Mouse (Mus musculus) embryonic facial prominence, embryonic 13.5 days (tissue): Measurements from ENCODE around the gene Eya2. TPM values are rescaled to one million over a fixed set of nuclear protein-coding genes. Genes with fewer than 3 reads are reported as not detected.

Source experiments
- ATAC-seq: fragments of 200-750 bp; cut with Nextera tagmentation; 2 replicates; pipeline ENCODE4 v1.8.0; 2017; ENCODE audit warnings: low read depth; ENCODE audit not compliant: insufficient number of reproducible peaks, insufficient read depth, low FRiP score, low TSS enrichment
- H3K27ac ChIP-seq: fragments of 300-500 bp; sonication (generic); 2 replicates; pipeline ENCODE4 v1.5.1; 2015; ENCODE audit warnings: moderate library complexity, mild to moderate bottlenecking, inconsistent platforms
- H3K27me3 ChIP-seq: fragments of 300-500 bp; sonication (generic); 2 replicates; pipeline ENCODE4 v1.6.1; 2015; ENCODE audit warnings: mild to moderate bottlenecking, inconsistent platforms
- H3K36me3 ChIP-seq: fragments of 300-500 bp; sonication (generic); 2 replicates; pipeline ENCODE4 v1.6.1; 2015; ENCODE audit warnings: mild to moderate bottlenecking, inconsistent platforms
- H3K4me1 ChIP-seq: fragments of 300-500 bp; sonication (generic); 2 replicates; pipeline ENCODE4 v1.6.1; 2015; ENCODE audit warnings: inconsistent platforms
- H3K4me2 ChIP-seq: fragments of 300-500 bp; sonication (generic); 2 replicates; pipeline ENCODE4 v1.6.1; 2015; ENCODE audit warnings: moderate library complexity, mild to moderate bottlenecking, inconsistent platforms
- H3K4me3 ChIP-seq: fragments of 300-500 bp; sonication (generic); 2 replicates; pipeline ENCODE4 v1.5.1; 2015; ENCODE audit warnings: mild to moderate bottlenecking, inconsistent platforms
- H3K9ac ChIP-seq: fragments of 300-500 bp; sonication (generic); 2 replicates; pipeline ENCODE4 v1.6.1; 2015; ENCODE audit warnings: mild to moderate bottlenecking, inconsistent platforms
- H3K9me3 ChIP-seq: fragments of 300-500 bp; sonication (generic); 2 replicates; pipeline ENCODE4 v1.6.1; 2016; ENCODE audit warnings: inconsistent platforms
- WGBS: fragments of 180-500 bp; shearing (Covaris S2); methylation state at CpG from one replicate; pipeline ENCODE4 v1.1.7; 2015; ENCODE audit warnings: mixed read lengths; 5-methylcytosine and 5-hydroxymethylcytosine counted together
- polyA plus RNA-seq: library from polyadenylated mRNA; unstranded; fragments of >200 nt; fragmentation: Nextera tagmentation; extraction: Ambion mirVana; gene quantifications from 2 replicates; pipeline ENCODE4 v1.2.1, GENCODE M21; 2015

The Eya2 gene
- polyA plus RNA-seq, 1 experiment from 2014 or later = 22.1 TPM

DNA sequence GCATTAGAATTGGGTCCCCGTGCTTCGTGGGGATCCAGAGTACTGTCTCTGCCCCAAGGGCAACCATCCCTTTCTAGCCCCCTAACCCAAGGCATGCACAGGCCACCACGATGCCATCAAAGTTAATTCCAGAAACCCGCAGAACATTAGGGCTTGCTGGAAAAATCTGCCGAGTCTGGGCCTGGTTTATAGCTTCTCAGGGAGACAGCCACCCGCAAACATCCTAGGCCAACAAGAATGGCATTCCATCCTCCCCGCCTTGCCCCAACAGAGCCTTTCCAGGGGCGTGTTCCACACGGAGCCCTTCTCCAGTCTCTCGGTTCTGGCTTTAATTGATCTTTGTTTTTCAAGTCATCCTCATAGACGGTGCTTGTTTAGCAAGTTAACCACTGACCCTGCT lies 153.6 kb downstream of the Eya2 start:
- Histone ChIP-seq H3K27me3 (no peaks in the 10 kb centered on the region), H3K36me3 (no peaks in the 10 kb centered on the region), H3K4me1 (peaks cover 41% of the 10 kb centered on the region), H3K9ac (peak overlapping the region; percentile 51; the same call in 1 of the 2 replicates), H3K4me2 (peak overlapping the region; percentile 21), H3K9me3 (no peaks in the 10 kb centered on the region), H3K4me3 (no peak overlapping the region), H3K27ac (peak overlapping the region; percentile 88)
- peak; percentile 34; the same call in 1 of the 2 replicates for ATAC-seq
- 5% methylated on average over 11 of the region's 11 CpGs for WGBS

DNA sequence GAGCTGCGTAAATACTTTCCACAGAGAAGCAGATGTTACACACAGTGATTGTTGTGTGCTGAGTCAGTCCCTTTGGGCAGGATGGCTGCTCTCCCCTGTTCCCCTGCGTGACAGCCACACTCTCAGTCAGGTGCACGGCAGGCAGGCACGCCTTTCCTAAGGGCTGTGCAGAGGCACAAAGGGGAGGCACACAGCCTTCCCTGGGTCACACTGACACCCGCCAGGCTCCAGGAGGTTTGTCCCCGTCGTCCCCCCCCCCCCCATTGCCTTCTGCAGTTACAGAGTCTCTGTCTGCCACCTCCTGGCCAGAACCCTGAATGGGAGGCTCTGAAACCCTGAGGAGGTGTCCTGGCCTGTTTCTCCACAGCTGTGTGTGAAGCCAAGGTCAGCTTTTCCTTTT lies 156.2 kb downstream of the Eya2 start:
- 18% methylated on average over 7 of the region's 7 CpGs for WGBS
- H3K4me3 ChIP-seq = no peak overlapping the region
- H3K4me1 ChIP-seq = peaks cover 34% of the 10 kb centered on the region
- ATAC-seq = no peak
- no peaks in the 10 kb centered on the region for H3K27me3 ChIP-seq
- no peaks in the 10 kb centered on the region for H3K9me3 ChIP-seq
- H3K36me3 ChIP-seq = no peaks in the 10 kb centered on the region
- H3K27ac ChIP-seq = peak overlapping the region; percentile 39; the same call in 1 of the 2 replicates
- H3K9ac ChIP-seq = no peak overlapping the region
- H3K4me2 ChIP-seq = no peak overlapping the region

GRCm38 (mm10) chr2:165752704-165753103 lies 157.9 kb downstream of the Eya2 start:
- peaks cover 4% of the 10 kb centered on the region; the same call in 1 of the 2 replicates for H3K36me3 ChIP-seq
- H3K4me3 ChIP-seq = no peak overlapping the region
- no peak overlapping the region for H3K9ac ChIP-seq
- H3K27ac ChIP-seq = no peak overlapping the region
- H3K4me2 ChIP-seq = no peak overlapping the region
- no peaks in the 10 kb centered on the region; the same call in 1 of the 2 replicates for H3K9me3 ChIP-seq
- H3K27me3 ChIP-seq = no peaks in the 10 kb centered on the region
- no peak for ATAC-seq
- 87% methylated on average over 4 of the region's 4 CpGs for WGBS
- H3K4me1 ChIP-seq = peaks cover 24% of the 10 kb centered on the region

- no peak overlapping the region for H3K27ac ChIP-seq
- H3K4me2 ChIP-seq = 0 out of 2 replicates have a peak overlapping the region, but pooled peaks have one; percentile 27
- no peaks in the 10 kb centered on the region for H3K27me3 ChIP-seq
- WGBS = 63% methylated on average over 15 of the region's 15 CpGs
- no peak; the same call in 1 of the 2 replicates for ATAC-seq
- no peaks in the 10 kb centered on the region; the same call in 1 of the 2 replicates for H3K4me1 ChIP-seq
- no peak overlapping the region for H3K9ac ChIP-seq
- H3K4me3 ChIP-seq = no peak overlapping the region
- no peaks in the 10 kb centered on the region; the same call in 1 of the 2 replicates for H3K9me3 ChIP-seq
- H3K36me3 ChIP-seq = peaks cover 8% of the 10 kb centered on the region; the same call in 1 of the 2 replicates
Measured at GRCm38 (mm10) chr2:165757799-165758198, 163.0 kb downstream of the Eya2 start.

GRCm38 (mm10) chr2:165758534-165758933 lies 163.7 kb downstream of the Eya2 start:
- Histone ChIP-seq H3K4me3 (no peak overlapping the region), H3K4me1 (no peaks in the 10 kb centered on the region; the same call in 1 of the 2 replicates), H3K36me3 (peaks cover 13% of the 10 kb centered on the region), H3K4me2 (no peak overlapping the region), H3K27ac (no peak overlapping the region), H3K9me3 (no peaks in the 10 kb centered on the region; the same call in 1 of the 2 replicates), H3K27me3 (no peaks in the 10 kb centered on the region), H3K9ac (no peak overlapping the region)
- no peak for ATAC-seq
- WGBS = 40% methylated on average over 5 of the region's 5 CpGs

- no peak overlapping the region for H3K27ac ChIP-seq
- 0 out of 2 replicates have a peak, but pooled peaks have one; percentile 50 for ATAC-seq
- no peaks in the 10 kb centered on the region for H3K27me3 ChIP-seq
- H3K9me3 ChIP-seq = no peaks in the 10 kb centered on the region; the same call in 1 of the 2 replicates
- 67% methylated on average over 13 of the region's 13 CpGs for WGBS
- no peak overlapping the region for H3K9ac ChIP-seq
- no peaks in the 10 kb centered on the region; the same call in 1 of the 2 replicates for H3K4me1 ChIP-seq
- H3K4me3 ChIP-seq = no peak overlapping the region
- H3K4me2 ChIP-seq = no peak overlapping the region
- H3K36me3 ChIP-seq = peaks cover 23% of the 10 kb centered on the region
Measured at GRCm38 (mm10) chr2:165759421-165759985, 164.7 kb downstream of the Eya2 start.

- no peak overlapping the region for H3K27ac ChIP-seq
- H3K36me3 ChIP-seq = peaks cover 39% of the 10 kb centered on the region
- no peak overlapping the region for H3K4me2 ChIP-seq
- peaks cover 11% of the 10 kb centered on the region for H3K4me1 ChIP-seq
- 59% methylated on average over 10 of the region's 11 CpGs for WGBS
- ATAC-seq = no peak
- H3K9ac ChIP-seq = no peak overlapping the region
- no peaks in the 10 kb centered on the region for H3K27me3 ChIP-seq
- no peak overlapping the region for H3K4me3 ChIP-seq
- no peaks in the 10 kb centered on the region for H3K9me3 ChIP-seq
Measured at GRCm38 (mm10) chr2:165768805-165769358, 174.1 kb downstream of the Eya2 start.

DNA sequence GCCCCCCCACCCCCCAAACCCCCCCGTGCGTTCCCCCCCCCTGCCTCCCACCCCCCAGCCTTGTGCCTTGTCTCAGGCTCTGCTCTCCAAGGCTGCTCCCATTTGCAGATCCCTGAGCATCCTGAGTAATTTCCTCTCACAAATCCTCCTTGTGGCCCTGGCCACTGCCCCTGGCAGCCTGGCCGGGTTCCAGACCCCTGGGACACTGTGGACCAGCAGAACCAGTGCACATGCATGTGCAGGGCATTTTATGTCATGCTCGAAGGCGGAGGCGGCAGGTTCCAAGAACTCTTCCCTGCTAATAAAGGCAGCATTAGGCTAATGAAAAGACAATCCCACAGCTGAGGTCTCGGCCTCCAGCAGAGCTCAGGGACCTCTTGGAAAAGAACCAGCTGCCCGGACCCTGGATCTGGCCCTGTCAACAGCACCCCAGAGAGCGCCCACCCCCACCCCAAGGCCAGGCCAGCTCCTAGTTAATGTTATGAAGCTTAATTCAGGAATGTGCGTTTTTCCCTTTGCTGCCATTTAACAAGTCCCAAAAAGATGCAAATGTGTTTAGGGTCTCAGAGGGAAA lies 174.6 kb downstream of the Eya2 start:
- ATAC-seq = no peak; the same call in 1 of the 2 replicates
- H3K36me3 ChIP-seq = peaks cover 34% of the 10 kb centered on the region
- H3K27ac ChIP-seq = no peak overlapping the region; the same call in 1 of the 2 replicates
- H3K27me3 ChIP-seq = no peaks in the 10 kb centered on the region
- H3K4me2 ChIP-seq = no peak overlapping the region
- H3K9me3 ChIP-seq = peaks cover 4% of the 10 kb centered on the region; the same call in 1 of the 2 replicates
- 62% methylated on average over 8 of the region's 10 CpGs for WGBS
- H3K4me1 ChIP-seq = peaks cover 11% of the 10 kb centered on the region
- no peak overlapping the region for H3K4me3 ChIP-seq
- no peak overlapping the region for H3K9ac ChIP-seq

- peak; percentile 40; the same call in 1 of the 2 replicates for ATAC-seq
- H3K4me2 ChIP-seq = no peak overlapping the region
- WGBS = 24% methylated on average over 6 of the region's 6 CpGs
- 0 out of 2 replicates have a peak overlapping the region, but pooled peaks have one; percentile 11 for H3K27ac ChIP-seq
- no peak overlapping the region for H3K4me3 ChIP-seq
- H3K36me3 ChIP-seq = peaks cover 21% of the 10 kb centered on the region; the same call in 1 of the 2 replicates
- peaks cover 6% of the 10 kb centered on the region; the same call in 1 of the 2 replicates for H3K4me1 ChIP-seq
- no peak overlapping the region for H3K9ac ChIP-seq
- peaks cover 4% of the 10 kb centered on the region; the same call in 1 of the 2 replicates for H3K9me3 ChIP-seq
- H3K27me3 ChIP-seq = no peaks in the 10 kb centered on the region
Measured at GRCm38 (mm10) chr2:165778927-165779326, 184.1 kb downstream of the Eya2 start.

DNA sequence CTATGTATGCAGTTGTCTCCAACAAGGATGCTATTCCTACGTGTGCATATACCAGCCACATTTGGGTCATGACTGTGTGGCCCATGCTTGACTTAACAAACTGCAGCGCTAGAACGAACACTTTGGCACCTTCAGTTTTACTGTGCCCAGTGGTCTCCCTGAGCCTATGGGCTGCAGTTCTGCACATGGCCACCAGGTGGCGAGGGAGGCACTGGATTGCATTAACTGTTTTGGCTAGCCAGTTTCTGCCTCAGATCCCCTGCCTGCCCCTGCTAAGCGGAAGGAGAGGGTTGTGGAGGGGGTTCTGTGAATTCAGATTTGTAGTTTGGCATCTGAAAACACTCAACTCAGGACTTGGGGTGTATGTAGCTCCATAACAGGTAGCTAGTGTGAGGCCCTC lies 187.5 kb downstream of the Eya2 start:
- peaks cover 51% of the 10 kb centered on the region for H3K36me3 ChIP-seq

GRCm38 (mm10) chr2:165785312-165786036 lies 190.6 kb downstream of the Eya2 start:
- Histone ChIP-seq H3K27me3 (no peaks in the 10 kb centered on the region), H3K36me3 (peaks cover 82% of the 10 kb centered on the region), H3K4me2 (no peak overlapping the region), H3K9me3 (no peaks in the 10 kb centered on the region), H3K4me3 (no peak overlapping the region), H3K27ac (no peak overlapping the region), H3K4me1 (peaks cover 19% of the 10 kb centered on the region), H3K9ac (no peak overlapping the region)
- WGBS = 83% methylated on average over 20 of the region's 20 CpGs
- ATAC-seq = no peak

More for the DNA sequence above, 187.5 kb downstream of the Eya2 start:
- no peak for ATAC-seq
- Histone ChIP-seq H3K27ac (no peak overlapping the region), H3K4me3 (no peak overlapping the region), H3K4me2 (no peak overlapping the region), H3K9me3 (no peaks in the 10 kb centered on the region), H3K9ac (0 out of 2 replicates have a peak overlapping the region, but pooled peaks have one; percentile 36), H3K4me1 (peaks cover 10% of the 10 kb centered on the region), H3K27me3 (no peaks in the 10 kb centered on the region)
- WGBS = 39% methylated on average over 5 of the region's 5 CpGs
